Mouse (Mus musculus) left cerebral cortex, postnatal 10 days (tissue): ENCODE results near the gene Iqgap2. TPM values are rescaled to one million over a fixed set of nuclear protein-coding genes. Genes with fewer than 3 reads are reported as not detected.

ENCODE experiments used
- DNase-seq, 2 experiments: peaks; one replicate each; pipeline ENCODE4 v3.0.0; 2021 to 2022; ENCODE audit warnings: low spot score in 2 of 2, mixed read lengths in 1 of 2; ENCODE audit errors: extremely low spot score in 1 of 2
- intact Hi-C: fragments of 180-260 bp; cut with DNase I; formaldehyde crosslinking; loops from one replicate; pipeline ENCODE4 v1.15.1; 2025
- total RNA-seq, 2 experiments: library from RNA; stranded (reverse); gene quantifications; 2 replicates each; pipeline ENCODE4 v1.2.3; 2021

The Iqgap2 gene
- total RNA-seq, 2 experiments from 2014 or later, result 10.9 TPM

DNA sequence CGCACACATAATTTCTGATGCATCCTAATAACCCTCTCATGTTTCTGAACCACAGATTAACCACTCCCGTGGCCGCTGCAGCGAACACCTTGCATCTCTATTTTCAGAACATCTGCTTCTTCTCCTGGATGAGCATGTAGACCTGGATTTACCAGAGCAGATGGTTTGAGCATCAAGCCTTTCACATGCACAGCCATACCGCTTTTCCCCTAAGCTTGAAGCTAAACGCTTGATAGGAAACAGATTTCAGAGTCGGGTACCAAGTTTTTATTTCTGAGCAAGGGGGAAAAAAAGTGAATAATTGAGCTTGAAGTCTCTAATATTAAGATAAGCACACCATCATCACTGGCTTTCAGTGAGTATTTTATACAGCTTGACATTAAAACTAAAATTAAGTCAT is 144.6 kb downstream of the Iqgap2 start:
- intact Hi-C loops, result no loop called here
- DNase-seq, result no peak

DNA sequence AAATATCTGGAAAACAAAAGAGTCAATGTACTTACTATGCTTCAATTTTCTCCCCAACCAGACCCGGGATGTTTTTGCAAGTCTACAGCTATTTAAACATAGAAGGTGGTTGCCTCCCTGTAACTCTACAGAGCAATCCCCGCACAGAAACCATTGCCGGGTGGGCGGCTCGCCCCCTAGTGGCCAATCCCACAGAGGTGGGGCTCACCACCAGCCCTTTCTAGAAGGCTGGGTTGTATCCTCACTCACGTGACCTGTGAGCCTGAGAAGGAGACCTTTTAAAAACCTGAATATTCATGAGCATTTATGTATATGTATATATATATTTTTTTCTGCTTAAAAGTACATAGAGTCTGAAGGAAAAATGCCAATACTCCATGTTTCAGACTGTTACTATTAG is 145.2 kb downstream of the Iqgap2 start:
- intact Hi-C loops, result no loop called here
- DNase-seq, result peak in 1 of 2 experiments; percentile 63

DNA sequence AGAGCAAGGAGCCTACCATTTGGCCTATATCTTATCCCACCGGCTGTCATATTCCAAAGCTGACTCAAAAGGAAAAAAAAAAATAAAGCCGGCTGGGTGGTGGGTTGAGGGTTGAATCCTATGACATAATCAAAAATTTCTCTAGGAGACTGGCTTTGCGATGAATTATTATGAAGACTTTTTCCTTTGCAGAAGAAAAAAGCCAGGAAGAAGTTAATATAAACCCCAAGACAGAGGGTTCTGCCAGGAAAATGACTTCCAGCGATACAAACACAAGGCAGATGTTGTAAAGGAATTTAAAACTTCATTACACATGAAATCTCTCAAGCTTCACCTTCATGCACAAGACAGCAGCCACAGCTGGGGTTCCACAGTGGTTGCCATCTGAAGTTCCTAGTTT is 146.3 kb downstream of the Iqgap2 start:
- no peak for DNase-seq
- intact Hi-C loops, result no loop called here

DNA sequence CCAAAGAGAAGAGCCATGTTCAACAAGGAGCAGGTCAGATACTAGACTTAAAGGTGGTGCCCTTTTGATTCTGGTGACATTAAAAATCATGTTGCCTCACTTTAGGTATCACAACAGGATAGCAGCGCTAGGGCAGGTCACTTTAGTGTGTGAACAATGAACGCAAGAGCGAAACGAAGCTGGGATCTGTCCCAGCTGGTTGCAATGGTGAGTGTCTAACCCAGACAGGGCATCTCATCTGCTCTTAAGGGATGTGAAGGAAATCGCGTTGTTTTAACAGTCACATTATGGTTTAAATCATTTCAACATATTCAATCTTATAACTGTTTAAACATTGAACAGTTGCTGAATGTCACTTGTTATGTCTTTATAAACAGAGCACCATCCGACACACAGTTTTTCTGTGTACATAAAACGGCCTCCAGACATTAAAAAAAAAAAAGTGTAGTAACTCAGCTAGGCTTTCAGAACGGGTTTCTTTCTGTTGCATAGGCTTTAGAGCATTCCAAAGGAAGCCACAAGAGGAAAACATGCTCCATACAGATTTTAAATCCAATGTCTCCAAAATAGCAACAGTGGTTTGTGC is 148.7 kb downstream of the Iqgap2 start:
- DNase-seq, result no peak
- intact Hi-C loops, result no loop called here

DNA sequence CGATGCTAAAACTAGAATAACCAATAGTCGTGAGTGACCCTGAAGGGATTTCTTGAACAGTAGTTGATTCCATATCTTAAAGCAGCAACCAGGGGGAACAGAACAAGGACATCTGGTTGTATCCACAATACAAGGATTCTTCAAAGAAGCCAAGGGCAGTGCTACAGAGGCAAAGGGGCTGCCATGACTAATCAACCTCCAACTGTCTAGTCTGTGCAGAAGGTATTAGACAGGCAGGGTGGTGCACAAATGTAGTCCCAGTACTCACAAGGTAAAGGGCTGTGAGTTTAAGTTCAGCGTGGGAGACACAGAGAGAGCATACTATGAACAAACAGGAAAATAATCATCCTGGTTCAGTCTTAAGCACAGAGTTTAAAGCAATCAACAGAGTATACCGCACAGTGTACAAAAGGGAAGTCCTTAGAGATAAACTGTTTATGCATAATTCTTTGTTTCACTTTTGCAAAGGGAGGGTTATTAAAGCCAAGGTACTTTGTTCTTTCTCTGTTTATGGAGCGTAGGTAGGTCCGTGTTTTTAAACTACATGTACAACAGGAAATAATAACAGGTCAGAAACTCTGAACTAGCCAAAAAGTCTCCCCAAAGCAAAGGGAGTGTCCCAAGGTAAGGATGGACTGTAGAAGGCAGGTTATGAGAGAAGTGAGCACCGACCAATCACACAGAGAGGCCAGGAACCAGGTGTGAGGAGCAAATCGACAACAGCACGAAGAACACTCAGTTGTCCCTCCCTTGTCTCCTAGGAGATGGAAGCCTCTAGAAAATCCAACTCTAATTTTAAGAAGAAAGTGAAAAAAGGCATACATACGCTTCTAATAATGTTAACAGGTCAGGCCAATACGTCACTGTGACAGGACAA is 149.7 kb downstream of the Iqgap2 start:
- no peak for DNase-seq
- intact Hi-C loops, result no loop called here

DNA sequence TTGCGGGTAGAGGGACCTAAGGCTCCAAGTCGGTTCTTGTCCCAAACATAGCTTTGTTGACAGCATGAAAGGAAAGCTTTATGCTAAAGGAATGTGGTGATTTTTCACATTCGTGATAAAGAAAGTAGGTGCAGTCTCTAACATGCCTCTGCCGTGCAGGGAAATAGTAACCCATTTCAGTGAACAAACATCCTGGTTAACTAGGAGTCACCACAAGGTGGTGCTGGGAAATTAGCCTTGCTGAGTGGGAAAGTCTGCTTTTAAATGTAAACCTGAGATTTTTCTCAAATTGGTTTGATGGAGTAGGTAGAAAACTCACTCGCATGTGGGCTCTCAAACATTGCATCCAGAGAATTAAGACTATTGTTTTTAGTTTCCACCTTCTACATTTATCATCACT is 152.1 kb downstream of the Iqgap2 start:
- DNase-seq, result peak in 1 of 2 experiments; percentile 45
- intact Hi-C loops, result loop anchor here (5.0 kb wide), 2 partner anchors 153 to 213 kb away; partner anchors contain the start of gene Iqgap2

DNA sequence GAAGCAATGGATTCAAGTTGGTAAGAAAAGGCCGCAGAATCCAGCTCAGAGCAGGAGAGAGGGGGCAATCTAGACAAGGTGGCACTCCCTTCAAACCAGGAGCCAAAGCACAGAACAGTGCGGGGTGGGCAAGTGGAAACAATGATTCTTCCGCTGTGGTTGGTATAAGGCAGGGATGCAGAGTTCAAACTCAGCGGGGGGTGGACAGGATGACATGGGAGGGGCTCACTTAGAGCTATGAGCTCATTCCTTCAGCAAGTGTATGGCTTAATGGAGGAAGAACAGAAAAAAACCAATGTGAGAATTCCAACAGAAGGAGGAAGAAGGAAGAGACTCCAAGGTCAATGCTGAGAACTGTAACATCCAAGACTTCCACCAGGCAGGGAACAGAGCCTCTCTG is 161.2 kb downstream of the Iqgap2 start:
- DNase-seq, result no peak
- intact Hi-C loops, result no loop called here

DNA sequence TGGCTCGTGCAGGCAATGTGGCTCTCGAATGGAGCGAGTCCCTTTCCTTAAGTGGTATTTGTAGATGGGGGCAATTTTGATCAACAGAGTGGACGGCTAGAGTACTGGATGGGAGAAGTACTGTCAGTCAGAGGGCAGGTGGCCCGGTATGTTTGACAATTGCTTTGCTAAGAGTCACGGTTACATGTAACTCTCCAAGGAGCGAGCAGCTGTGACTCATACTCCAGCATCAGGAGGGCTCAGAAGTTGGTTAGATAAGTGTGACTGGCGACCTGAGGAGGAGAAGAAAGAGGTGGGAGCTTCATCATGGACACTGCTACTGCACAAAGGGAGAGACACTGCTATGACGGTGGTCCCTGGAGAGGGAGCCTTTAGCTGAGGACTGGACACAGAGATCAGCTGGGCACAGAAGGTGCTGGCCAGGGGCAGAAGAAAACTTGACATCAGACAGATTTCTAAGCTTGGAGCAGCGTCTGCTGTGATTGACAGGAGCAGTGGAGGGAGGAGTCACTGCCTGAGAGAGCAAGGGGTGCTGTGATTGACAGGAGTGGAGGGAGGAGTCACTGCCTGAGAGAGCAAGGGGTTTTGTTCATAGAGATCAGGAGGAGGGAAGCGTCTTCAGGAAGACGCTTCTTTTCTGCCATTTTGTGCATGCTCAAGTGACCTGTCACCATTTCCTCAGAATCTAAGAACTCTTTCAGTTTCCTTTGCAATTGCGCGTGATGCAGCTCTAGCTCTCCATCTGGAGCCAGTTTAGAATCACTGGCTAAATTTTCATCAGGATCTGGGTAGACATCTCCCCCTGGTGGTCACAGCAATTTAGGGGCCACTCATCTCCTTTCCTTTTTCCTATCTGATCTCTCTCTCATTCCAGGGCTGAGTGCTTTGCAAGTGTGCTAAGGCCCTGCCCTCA is 172.1 kb downstream of the Iqgap2 start:
- intact Hi-C loops, result loop anchor here (5.0 kb wide), 1 partner anchor 157 kb away; no protein-coding TSS in a partner anchor
- peak; percentile 66 to 67 for DNase-seq

DNA sequence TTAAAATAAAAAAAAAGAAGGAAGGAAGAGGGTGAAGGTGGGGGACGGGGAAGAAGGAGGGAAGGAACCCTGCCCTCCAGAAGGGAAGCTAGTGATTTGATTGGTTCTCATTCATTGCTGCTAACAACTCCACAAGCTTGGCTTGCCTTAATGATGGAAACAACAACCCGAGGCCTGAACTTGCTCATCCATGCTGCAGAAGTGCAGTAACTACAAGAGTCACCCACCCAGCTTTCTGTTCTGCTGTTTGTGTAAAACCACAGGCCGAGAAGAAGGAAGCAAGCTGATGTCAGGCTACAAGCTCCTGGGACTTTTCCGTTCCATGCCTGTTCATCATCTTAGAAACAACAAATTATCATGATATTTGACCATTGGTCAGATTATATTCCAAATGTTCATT is 176.4 kb downstream of the Iqgap2 start:
- intact Hi-C loops, result no loop called here
- DNase-seq, result no peak

DNA sequence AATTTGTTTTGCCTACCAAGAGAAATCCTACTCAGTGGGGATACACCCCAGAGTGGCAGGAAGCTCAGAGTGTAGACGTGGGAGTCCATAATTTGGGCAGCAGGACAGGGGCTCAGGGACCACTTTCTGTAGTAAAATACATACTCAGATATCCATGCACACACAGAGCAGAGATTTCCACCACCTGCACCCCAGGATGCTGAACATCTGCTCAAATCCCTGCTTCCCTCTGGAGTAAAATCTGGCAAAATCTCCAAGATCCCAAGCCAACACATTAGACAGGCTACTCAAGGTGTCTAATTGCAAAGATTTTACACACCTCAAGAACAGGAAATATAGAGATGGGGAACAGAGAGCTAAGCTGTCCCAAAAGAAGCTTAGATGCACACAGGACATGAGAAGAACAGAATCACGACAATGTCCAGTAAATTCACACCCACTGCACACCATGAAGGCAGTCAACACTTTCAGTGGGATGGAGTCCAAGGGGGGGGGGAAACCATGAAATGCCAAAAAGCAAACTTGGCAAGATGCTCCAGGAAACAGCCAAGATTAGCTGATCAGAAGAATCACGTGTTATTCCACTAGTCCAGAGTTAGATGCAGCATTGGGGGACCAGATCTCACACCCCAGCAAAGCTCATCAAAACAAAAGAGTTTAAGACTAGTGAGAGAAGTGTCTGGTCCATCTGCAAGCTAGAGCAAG is 177.3 kb downstream of the Iqgap2 start:
- DNase-seq, result no peak
- intact Hi-C loops, result no loop called here

DNA sequence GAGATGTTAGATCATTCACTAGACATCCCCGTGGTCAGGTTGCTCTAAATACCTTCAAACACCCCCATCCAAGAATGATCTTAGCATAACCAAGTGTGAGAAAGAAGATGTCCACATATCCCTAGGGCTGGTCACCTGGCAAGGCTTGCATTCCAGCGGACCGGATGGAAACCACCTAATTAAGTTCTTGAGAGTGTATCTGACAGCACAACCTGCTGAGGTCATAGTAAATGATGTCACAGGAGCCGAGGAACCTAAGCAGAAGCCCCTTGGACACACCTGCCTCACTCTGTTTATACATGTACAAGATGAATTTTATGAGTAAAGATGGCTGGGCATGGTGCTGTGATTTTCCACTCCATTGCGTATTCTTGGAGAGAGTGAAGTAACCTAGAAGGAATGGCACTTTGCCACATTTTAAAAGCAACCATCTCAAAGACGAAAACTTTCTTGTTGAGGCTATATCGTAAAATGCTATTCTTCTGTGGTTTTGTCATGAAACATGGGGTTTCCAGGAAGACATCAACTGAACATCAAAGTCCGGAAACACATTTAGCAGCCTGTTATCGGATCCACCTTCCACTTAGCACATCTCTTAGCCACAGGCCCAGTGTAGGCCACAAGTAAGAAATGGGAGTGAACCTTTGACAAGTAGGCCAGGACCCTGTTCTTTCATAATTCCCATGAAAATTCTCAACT is 179.0 kb downstream of the Iqgap2 start:
- intact Hi-C loops, result no loop called here
- DNase-seq, result no peak

DNA sequence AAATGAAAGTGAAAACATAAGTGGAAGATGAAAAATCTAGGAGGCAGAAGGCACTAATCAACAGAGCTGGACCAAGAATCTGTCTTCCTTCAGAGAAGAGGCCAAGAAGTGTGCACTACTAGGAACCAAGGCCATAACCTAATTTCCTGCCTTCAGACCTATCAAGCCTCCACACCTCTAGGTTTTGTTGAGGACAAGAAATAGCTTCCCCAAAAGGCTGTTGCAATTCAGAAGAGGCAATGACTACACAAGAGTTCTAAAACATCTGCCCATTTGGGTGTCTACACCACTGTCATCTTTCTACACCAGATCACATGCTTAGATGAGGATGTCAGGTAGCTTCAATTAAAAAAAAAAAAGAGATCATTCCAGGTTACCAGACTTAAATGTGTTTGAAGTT is 179.7 kb downstream of the Iqgap2 start:
- intact Hi-C loops, result no loop called here

DNA sequence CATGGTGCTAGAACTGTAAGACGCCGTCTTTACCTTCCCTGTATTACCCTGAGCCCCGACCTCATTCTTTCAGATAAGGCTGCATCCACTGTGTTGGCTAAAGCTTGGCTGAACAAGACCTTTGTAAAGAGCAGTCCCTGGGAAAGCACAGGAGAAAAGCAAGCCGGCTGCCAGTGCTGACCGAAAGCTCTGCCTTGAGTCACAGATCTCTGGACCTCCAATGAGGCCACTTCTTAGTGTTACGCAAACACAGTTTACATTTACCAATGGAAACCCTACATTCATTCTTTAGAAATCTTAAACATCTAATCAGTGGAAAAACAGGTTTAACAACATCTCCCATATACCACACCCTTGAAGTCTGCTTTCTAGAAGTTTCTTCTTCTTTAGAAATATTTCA is 186.1 kb downstream of the Iqgap2 start:
- intact Hi-C loops, result no loop called here
- no peak for DNase-seq

More for the DNA sequence above, 179.7 kb downstream of the Iqgap2 start:
- DNase-seq, result no peak

DNA sequence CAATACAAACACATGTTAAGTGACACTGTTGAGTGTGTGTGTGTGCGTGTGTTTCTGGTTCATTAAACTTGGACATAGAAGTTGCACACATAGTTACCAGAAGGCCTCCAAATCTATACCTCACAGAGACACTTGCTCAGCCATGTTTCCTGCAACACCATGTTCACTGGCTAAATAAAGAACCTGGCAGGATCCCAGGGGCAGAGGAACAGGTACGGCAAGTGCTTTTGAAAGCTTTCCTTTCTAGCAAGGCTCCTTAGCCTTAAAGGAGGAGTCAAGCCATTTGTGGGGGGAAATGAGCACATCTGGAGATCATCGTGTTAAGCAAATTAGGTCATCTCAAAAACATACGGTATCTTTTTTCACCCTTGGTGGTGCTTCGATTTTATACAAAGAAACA is 188.3 kb downstream of the Iqgap2 start:
- intact Hi-C loops, result no loop called here
- DNase-seq, result no peak

DNA sequence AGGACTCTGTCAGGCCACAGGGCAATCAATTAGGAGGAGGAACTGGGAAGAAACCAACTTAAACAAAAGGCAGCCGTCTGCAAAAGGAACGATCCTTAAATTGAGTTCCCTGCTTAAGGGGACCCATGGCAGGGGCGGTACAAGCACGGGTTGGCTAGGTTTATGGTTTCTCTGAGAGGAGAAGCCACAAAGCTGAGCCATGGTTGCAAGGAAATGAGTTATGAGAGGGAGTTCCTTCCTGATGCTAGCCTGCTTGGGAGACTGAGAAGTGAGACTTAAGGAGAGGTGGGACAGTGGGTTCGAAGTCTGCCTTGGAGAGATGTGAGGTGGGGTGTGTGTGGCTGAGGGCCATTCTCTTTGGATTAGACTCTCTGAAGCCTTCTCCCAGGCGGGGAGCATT is 193.8 kb downstream of the Iqgap2 start:
- intact Hi-C loops, result no loop called here
- no peak for DNase-seq

DNA sequence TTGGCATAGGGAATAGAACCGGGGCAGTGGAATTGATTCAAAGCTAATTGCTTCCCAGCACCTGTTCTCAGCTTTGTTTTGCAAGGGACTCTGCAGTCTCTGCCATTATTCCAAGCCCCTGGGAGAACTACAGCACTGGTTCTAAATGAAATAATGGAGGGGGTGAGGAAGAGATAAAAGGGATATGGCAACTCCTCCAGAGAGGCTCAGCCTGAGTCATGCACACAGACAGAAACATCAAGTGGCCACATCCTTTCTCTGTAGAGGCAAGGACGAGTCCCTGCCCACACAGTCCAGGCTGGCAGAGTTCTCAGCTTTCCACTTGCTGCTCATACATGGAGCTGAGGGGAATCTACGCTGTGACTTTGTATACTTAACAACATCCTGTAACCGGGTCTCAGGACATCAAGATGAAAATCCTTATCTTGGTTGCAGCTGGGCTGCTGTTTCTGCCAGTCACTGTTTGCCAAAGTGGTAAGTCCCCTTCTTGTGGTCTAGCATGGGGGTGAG is 195.0 kb downstream of the Iqgap2 start, which contains the start of gene F2rl2:
F2rl2 (plus strand) TSS at position 200 of the 510 bp plus-strand sequence.
- no peak for DNase-seq
- intact Hi-C loops, result no loop called here

DNA sequence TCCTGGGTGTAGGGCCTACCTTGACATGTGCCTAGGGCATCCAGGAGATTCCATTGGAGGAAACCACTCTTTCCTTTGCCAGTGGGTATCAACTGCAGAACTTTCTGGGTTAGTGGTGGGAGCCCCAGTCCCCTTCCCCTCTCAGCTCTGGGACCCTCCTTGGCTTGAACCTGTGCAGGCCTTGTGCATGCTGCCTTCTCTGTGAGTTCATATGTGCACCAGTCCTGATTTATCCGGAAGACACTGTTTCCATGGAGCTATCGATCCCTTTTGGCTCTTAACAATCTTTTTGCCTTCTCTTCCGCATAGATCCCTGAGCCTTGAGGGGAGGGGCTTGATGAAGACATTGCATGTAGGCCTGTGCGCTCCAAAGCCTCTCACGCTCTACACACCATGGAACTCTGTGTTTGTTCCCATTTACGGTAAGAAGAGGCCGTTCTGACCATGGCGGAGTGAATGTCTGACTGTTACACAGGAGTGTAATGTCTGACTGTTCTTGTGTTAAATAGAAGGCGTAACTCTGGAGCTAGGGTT is 195.5 kb downstream of the Iqgap2 start:
- intact Hi-C loops, result no loop called here

DNA sequence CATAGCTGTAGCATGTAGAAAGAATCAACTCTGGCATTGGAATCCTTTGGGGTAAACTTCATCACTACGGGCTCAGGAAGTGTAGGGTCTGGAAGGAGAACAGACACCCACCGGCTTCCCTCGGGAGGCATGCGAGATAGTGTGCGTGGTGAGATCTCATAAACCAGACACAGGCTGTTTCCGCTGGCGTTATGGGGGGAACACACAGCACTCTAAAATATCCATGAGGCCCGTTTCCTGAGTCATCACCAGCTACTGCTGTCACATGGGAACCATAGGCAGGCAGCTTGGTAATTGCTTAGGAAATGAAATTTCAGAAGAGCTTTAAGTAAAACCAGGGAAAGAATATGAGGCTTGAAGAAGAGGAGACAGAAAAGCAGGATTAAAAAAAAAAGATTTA is 199.5 kb downstream of the Iqgap2 start:
- intact Hi-C loops, result no loop called here
- no peak for DNase-seq

More for the DNA sequence above, 195.5 kb downstream of the Iqgap2 start:
- DNase-seq, result no peak
